Mouse (Mus musculus) layer of hippocampus, adult 6 months (tissue): Measurements from ENCODE around the gene Ppp6c. TPM values are rescaled to one million over a fixed set of nuclear protein-coding genes. Genes with fewer than 3 reads are reported as not detected.

Experiments
- long read RNA-seq, 2 experiments: library from polyadenylated mRNA; unstranded; transcript quantifications; one replicate each; pipeline ENCODE4 v2.0.0; 2019 to 2020
- polyA plus RNA-seq: library from polyadenylated mRNA; unstranded; fragments of <200 nt; fragmentation: Nextera tagmentation; gene quantifications from 2 replicates; pipeline ENCODE4 v1.2.3, GENCODE M21; 2021

Ppp6c gene
- polyA plus RNA-seq, result 52.7 and 66.9 TPM in 2 replicates
- long read RNA-seq, experiment 1, full-length matches to known transcripts, result 47 of 63 reads
- long read RNA-seq, experiment 1, partial matches to known transcripts, result 4 of 63 reads
- long read RNA-seq, experiment 1, other reads (novel, unspliced or antisense), result 12 of 63 reads
- long read RNA-seq, experiment 2, full-length matches to known transcripts, result 268 of 294 reads
- long read RNA-seq, experiment 2, partial matches to known transcripts, result 3 of 294 reads
- long read RNA-seq, experiment 2, other reads (novel, unspliced or antisense), result 23 of 294 reads

GRCm38 (mm10) chr2:39226019-39226640, at the start of gene Ppp6c:
TSS of gene Ppp6c (minus strand) at chr2:39226451.

GRCm38 (mm10) chr2:39190561-39191056, 35.6 kb downstream of the Ppp6c start, which contains the start of gene Scai:
TSS of gene Scai (minus strand) at chr2:39190734.

Other genes starting within 250 kb of the Ppp6c start
- 0.53 and 0.55 TPM in 2 replicates for gene Wdr38, start 229.0 kb downstream of the Ppp6c start, polyA plus RNA-seq
- gene Arpc5l, start 221.1 kb downstream of the Ppp6c start, polyA plus RNA-seq, result 263 and 274 TPM in 2 replicates
- 2,004 and 2,053 TPM in 2 replicates for gene Rpl35, start 220.8 kb downstream of the Ppp6c start, polyA plus RNA-seq
- gene Golga1, start 160.9 kb downstream of the Ppp6c start, polyA plus RNA-seq, result 7.6 and 9.8 TPM in 2 replicates
- 9.7 and 11.1 TPM in 2 replicates for gene Scai, start 35.7 kb downstream of the Ppp6c start, polyA plus RNA-seq